Mouse (Mus musculus) ES-Bruce4 (cell line): Measurements from ENCODE around the gene C2cd4b. TPM values are rescaled to one million over a fixed set of nuclear protein-coding genes. Genes with fewer than 3 reads are reported as not detected.

ENCODE experiments used
- H3K27ac ChIP-seq: 2 replicates; pipeline ENCODE4 v1.5.1; 2012; ENCODE audit warnings: low read length, inconsistent platforms; ENCODE audit not compliant: insufficient read depth
- H3K27me3 ChIP-seq: 2 replicates; pipeline ENCODE4 v1.6.1; 2012; ENCODE audit warnings: mild to moderate bottlenecking, low read length, inconsistent platforms; ENCODE audit not compliant: control insufficient read depth, poor library complexity, insufficient read depth, severe bottlenecking
- H3K36me3 ChIP-seq: 2 replicates; pipeline ENCODE4 v1.6.1; 2012; ENCODE audit warnings: inconsistent platforms, mild to moderate bottlenecking, low read length, moderate library complexity; ENCODE audit not compliant: control insufficient read depth, poor library complexity, insufficient read depth, severe bottlenecking
- H3K4me1 ChIP-seq: one replicate; pipeline ENCODE4 v1.8.1; 2011; ENCODE audit warnings: low read length; ENCODE audit not compliant: control insufficient read depth, insufficient read depth
- H3K4me3 ChIP-seq: 2 replicates; pipeline ENCODE4 v1.5.1; 2011; ENCODE audit warnings: low read depth, mild to moderate bottlenecking, low read length
- H3K9ac ChIP-seq: 2 replicates; pipeline ENCODE4 v1.6.1; 2012; ENCODE audit warnings: low read depth, mild to moderate bottlenecking, inconsistent platforms; ENCODE audit not compliant: poor library complexity, severe bottlenecking
- H3K9me3 ChIP-seq: replicated peaks from 2 replicates; pipeline ENCODE4 v1.6.1; 2012; ENCODE audit warnings: mild to moderate bottlenecking, low read length, inconsistent platforms; ENCODE audit not compliant: control insufficient read depth, poor library complexity, insufficient read depth, severe bottlenecking
- CTCF ChIP-seq: IDR thresholded peaks from one replicate; pipeline ENCODE4 v1.8.1; 2011; ENCODE audit warnings: low read depth, low read length
- EP300 ChIP-seq: IDR thresholded peaks from 2 replicates; pipeline ENCODE4 v1.6.1; 2011; ENCODE audit warnings: low read depth, low read length; ENCODE audit not compliant: insufficient read depth
- POLR2A ChIP-seq: IDR thresholded peaks from one replicate; pipeline ENCODE4 v1.8.1; 2011; ENCODE audit warnings: low read length; ENCODE audit not compliant: insufficient read depth
- polyA plus RNA-seq: library from polyadenylated mRNA; stranded (reverse); fragments of >200 nt; gene quantifications from 2 replicates; pipeline ENCODE4 v1.2.4, GENCODE M21; 2011; ENCODE audit warnings: low read depth; ENCODE audit not compliant: missing spikeins, insufficient read depth, insufficient read length

Gene C2cd4b
- polyA plus RNA-seq = 0.50 TPM in 1 of 2 replicates, not detected in the other

DNA sequence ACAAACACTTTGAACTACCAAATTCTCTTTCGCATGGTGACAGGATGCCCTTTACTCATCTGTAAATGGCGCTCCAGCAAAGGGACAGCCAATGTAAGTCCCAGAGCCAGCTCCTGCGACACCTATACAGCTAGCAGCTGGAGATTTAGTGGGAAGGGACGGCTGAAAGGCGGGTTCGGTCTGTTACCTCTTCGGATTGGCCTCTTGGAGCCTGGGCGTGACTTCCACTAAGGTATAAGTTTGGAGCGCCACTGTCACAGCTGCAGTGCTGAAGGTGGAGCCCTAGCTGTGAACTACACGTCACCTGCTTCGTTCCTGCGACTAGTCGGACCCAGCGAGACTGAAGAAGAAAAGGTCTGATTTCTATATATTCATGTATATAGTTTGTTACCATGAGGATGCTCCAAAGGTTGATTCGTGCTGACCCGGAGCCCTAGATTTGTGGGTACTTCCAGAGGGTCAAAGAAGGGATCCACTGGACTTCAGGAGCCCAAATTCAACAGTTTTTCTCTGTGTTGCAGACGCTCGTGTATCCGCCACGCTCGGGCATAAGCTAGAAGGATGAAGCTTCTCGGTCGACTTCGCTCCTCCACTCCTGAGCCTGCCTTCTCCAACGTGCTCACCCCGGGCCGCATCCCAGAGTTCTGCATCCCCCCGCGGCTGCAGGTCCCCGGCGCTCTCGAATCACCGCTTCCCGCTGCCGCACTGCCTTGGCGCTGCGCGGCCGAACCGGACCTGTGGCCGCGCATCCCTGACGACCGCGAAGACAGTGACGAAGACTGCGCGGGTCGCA is at the start of gene C2cd4b:
TSS of gene C2cd4b (plus strand) at position 275 of the 793 bp plus-strand sequence.
- no peaks in the 10 kb centered on the region for H3K36me3 ChIP-seq
- no peak within 1 kb of the TSS for H3K27ac ChIP-seq
- H3K9ac ChIP-seq = peak within 1 kb of the TSS; percentile 69
- TF ChIP-seq CTCF (no peak), EP300 (no peak), POLR2A (peak; percentile 99)
- H3K4me1 ChIP-seq = no peaks in the 10 kb centered on the region
- peaks cover 8% of the 10 kb centered on the region for H3K9me3 ChIP-seq
- H3K4me3 ChIP-seq = peak within 1 kb of the TSS; percentile 77
- H3K27me3 ChIP-seq = no peaks in the 10 kb centered on the region

DNA sequence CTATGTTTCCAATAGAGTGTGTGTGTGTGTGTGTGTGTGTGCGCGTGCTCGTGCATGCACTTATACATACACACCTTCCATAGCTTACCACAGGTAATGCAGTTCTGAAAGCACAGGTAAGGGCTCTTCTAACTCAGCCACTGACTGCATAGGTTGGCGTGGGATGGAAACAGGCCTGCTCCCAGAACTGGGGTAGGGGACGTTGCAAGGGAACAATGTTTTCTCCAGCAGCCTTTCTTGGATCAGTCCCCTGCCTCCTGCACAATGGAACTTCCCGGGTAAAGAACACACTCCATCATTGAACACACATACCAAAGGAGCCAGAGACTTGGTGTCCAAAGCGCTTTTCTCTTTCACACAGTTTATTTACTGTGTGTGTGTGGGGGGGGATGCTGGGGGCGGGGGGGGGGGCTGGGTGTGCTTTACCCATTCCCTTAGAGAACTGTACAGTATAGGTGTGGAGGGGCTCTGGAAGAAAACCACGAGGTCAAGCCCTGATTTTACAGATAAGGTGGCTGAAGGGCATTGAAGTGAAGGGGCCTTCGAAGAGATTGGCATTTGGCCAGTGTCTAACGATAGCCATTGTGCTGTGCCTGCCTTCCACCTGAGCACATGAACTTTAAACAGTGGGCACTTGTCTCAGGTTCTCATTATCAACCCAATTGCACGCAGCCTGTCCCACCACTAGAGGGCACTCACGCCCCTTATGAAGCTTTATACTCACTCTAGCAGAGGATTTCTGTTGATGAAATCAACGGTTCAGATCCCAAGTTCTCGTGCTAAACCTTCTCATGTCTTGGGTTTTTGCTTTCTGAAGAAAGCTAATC is 48.0 kb upstream of the C2cd4b start:
- Histone ChIP-seq H3K36me3 (no peaks in the 10 kb centered on the region), H3K9me3 (no peaks in the 10 kb centered on the region), H3K4me1 (no peaks in the 10 kb centered on the region), H3K9ac (no peak overlapping the region), H3K4me3 (no peak overlapping the region), H3K27me3 (no peaks in the 10 kb centered on the region), H3K27ac (no peak overlapping the region)
- TF ChIP-seq EP300 (no peak), POLR2A (no peak), CTCF (peak; percentile 87)

DNA sequence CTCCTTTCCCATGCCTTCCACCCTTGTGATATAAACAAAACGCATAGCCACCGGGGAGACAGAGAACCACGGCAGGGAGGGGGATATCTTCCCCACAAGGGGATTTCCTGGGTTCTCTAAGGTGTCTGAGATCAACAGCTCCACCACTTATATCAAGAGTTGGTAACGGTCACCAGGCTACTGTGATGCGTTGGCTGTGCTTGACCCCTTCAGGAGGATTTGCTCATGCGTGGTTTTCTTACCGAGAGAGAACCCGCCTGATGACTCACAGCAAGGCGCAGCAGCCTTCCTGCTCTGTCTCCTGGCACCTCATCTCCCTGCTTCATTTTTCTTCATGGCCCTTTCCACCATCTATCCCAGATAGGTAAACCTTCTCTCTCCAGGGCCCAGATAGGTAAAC is 47.1 kb upstream of the C2cd4b start:
- H3K4me3 ChIP-seq = no peak overlapping the region
- no peaks in the 10 kb centered on the region for H3K27me3 ChIP-seq
- no peak overlapping the region for H3K9ac ChIP-seq
- no peak for TF ChIP-seq EP300
- H3K9me3 ChIP-seq = no peaks in the 10 kb centered on the region
- H3K27ac ChIP-seq = no peak overlapping the region
- H3K4me1 ChIP-seq = no peaks in the 10 kb centered on the region
- H3K36me3 ChIP-seq = no peaks in the 10 kb centered on the region

DNA sequence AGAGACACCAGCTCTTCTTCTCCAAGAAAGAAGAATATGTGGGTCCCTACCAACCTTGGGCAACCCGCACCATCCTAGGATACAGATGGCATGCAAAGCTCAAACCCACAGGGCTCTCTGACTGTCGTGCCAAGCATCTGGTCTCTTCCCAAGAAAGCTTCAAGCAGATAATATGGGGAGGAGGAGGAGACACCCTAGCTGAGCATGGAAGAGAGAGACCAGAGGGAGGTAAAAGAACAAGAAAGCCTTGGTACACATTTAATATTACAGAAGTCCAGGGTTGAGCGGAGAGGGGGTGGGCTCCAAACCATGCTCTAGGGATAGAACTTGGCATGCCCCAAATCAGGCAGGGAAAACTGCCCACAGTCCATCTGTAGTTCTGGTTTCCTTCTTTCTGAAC is 42.2 kb upstream of the C2cd4b start:
- TF ChIP-seq CTCF (no peak), POLR2A (no peak), EP300 (no peak)
- H3K4me3 ChIP-seq = no peak overlapping the region
- H3K9me3 ChIP-seq = no peaks in the 10 kb centered on the region
- H3K27me3 ChIP-seq = no peaks in the 10 kb centered on the region; the same call in 1 of the 2 replicates
- H3K9ac ChIP-seq = no peak overlapping the region
- no peaks in the 10 kb centered on the region for H3K4me1 ChIP-seq
- H3K36me3 ChIP-seq = no peaks in the 10 kb centered on the region
- no peak overlapping the region for H3K27ac ChIP-seq

DNA sequence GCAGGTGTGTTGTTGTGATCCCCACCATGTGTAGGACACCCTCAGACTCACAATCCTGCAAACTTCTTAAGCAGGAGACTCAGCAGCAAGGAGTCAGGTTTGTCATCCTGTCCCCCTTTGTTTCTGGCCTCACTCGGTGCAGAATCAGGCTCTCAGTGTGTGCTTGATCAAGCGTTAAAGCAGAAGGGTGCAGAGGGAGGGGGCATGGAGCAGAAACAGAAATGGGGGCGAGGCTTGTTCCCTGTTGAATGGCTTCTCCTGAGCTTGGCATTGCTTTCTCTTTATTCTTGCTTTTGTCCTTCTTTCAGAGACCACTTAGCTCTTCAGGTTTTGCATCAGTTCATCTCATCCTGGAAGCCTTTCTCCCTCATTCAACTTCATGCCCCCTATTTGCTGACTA is 40.6 kb upstream of the C2cd4b start:
- H3K9ac ChIP-seq = no peak overlapping the region
- no peaks in the 10 kb centered on the region for H3K36me3 ChIP-seq
- H3K27ac ChIP-seq = no peak overlapping the region
- no peaks in the 10 kb centered on the region; the same call in 1 of the 2 replicates for H3K27me3 ChIP-seq
- no peaks in the 10 kb centered on the region for H3K9me3 ChIP-seq
- H3K4me1 ChIP-seq = no peaks in the 10 kb centered on the region
- TF ChIP-seq EP300 = no peak
- TF ChIP-seq CTCF = no peak
- no peak for TF ChIP-seq POLR2A
- no peak overlapping the region for H3K4me3 ChIP-seq

DNA sequence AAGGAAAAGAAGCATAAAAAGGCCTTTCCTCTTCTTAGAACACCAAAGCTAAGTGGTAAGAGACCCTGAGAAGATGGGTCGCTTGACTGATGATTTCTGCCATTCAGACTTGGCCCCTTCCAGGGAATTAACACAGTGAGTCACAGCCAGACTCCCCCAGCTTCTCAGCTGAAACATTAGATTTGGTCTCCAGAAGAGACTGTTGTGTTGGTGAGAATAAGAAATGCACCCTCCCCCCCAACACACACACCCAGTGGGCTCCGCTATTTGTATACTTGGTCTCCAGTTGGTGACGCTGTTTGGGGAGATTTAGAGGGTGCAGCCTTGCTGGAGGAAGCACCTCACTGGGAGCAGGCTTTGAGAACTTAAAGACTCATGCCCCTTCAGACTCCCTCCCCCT is 39.1 kb upstream of the C2cd4b start:
- no peak for TF ChIP-seq POLR2A
- TF ChIP-seq EP300 = no peak
- no peak for TF ChIP-seq CTCF
- Histone ChIP-seq H3K9ac (no peak overlapping the region), H3K27me3 (no peaks in the 10 kb centered on the region; the same call in 1 of the 2 replicates), H3K4me1 (no peaks in the 10 kb centered on the region), H3K27ac (no peak overlapping the region), H3K36me3 (no peaks in the 10 kb centered on the region), H3K9me3 (no peaks in the 10 kb centered on the region), H3K4me3 (no peak overlapping the region)
